Mouse (Mus musculus) embryonic facial prominence, embryonic 12.5 days (tissue): Measurements from ENCODE around the gene Olfr1047. TPM values are rescaled to one million over a fixed set of nuclear protein-coding genes. Genes with fewer than 3 reads are reported as not detected.
"Not testable (repeated sequence)": the region's sequence is repeated elsewhere in the genome, so short reads cannot be mapped to it uniquely, and the experiment has no call there.

Experiments
- ATAC-seq: fragments of 200-750 bp; cut with Nextera tagmentation; 2 replicates; pipeline ENCODE4 v1.8.0; 2017; ENCODE audit not compliant: insufficient number of reproducible peaks, insufficient read depth, low FRiP score, low TSS enrichment
- H3K27ac ChIP-seq: fragments of 300-500 bp; sonication (generic); 2 replicates; pipeline ENCODE4 v1.5.1; 2016; ENCODE audit warnings: mild to moderate bottlenecking
- H3K27me3 ChIP-seq: fragments of 300-500 bp; sonication (generic); 2 replicates; pipeline ENCODE4 v1.6.1; 2016; ENCODE audit warnings: mild to moderate bottlenecking, moderate library complexity
- H3K36me3 ChIP-seq: fragments of 300-500 bp; sonication (generic); 2 replicates; pipeline ENCODE4 v1.6.1; 2016; ENCODE audit warnings: mild to moderate bottlenecking
- H3K4me1 ChIP-seq: fragments of 300-500 bp; sonication (generic); 2 replicates; pipeline ENCODE4 v1.6.1; 2016
- H3K4me2 ChIP-seq: fragments of 300-500 bp; sonication (generic); replicated peaks from 2 replicates; pipeline ENCODE4 v1.6.1; 2016; ENCODE audit warnings: mild to moderate bottlenecking, moderate library complexity
- H3K4me3 ChIP-seq: fragments of 300-500 bp; sonication (generic); 2 replicates; pipeline ENCODE4 v1.5.1; 2016; ENCODE audit warnings: mild to moderate bottlenecking
- H3K9ac ChIP-seq: fragments of 300-500 bp; sonication (generic); 2 replicates; pipeline ENCODE4 v1.6.1; 2016; ENCODE audit warnings: mild to moderate bottlenecking, moderate library complexity
- H3K9me3 ChIP-seq: fragments of 300-500 bp; sonication (generic); 2 replicates; pipeline ENCODE4 v1.6.1; 2016; ENCODE audit warnings: mild to moderate bottlenecking, moderate library complexity
- whole genome bisulfite sequencing: fragments of 180-500 bp; shearing (Covaris S2); methylation state at CpG from one replicate; pipeline ENCODE4 v1.1.7; 2016; 5-methylcytosine and 5-hydroxymethylcytosine counted together
- polyA plus RNA-seq: library from polyadenylated mRNA; unstranded; fragments of >200 nt; fragmentation: Nextera tagmentation; extraction: Ambion mirVana; gene quantifications from 2 replicates; pipeline ENCODE4 v1.2.1, GENCODE M21; 2016

Olfr1047 gene
- not detected in 2 replicates for polyA plus RNA-seq

GRCm38 (mm10) chr2:86231301-86231700, at the start of gene Olfr1047:
TSS of gene Olfr1047 (minus strand) at chr2:86231401.
- Histone ChIP-seq H3K36me3 (no peaks in the 10 kb centered on the region), H3K4me2 (no peak within 1 kb of the TSS), H3K4me3 (no peak within 1 kb of the TSS), H3K9me3 (no peaks in the 10 kb centered on the region), H3K9ac (no peak within 1 kb of the TSS), H3K27ac (no peak within 1 kb of the TSS), H3K27me3 (no peaks in the 10 kb centered on the region), H3K4me1 (no peaks in the 10 kb centered on the region)
- ATAC-seq, result no peak
- 83% methylated on average over 1 of the region's 1 CpGs for WGBS

DNA sequence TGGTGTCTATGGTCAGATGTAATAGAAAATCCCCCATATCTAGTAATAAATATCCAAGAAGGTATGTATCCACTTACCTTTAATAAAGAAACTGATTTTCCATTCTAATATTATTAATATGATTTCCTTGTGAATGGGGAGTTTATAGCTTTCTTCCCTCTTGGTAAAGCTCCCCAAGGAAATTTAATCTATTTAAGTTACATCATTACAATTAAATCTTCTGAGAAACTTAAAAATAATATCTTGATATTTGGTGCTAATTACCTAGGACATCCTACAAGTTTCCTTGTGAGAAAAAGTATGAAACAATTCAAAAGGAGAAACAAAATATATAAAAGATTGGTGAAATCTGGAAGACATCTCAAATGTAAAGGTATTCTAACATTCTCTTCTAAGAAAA, 47.8 kb upstream of the Olfr1047 start, which contains the start of gene Olfr1051:
Gene Olfr1051, minus strand, starts transcription at position 101 of the 400 bp plus-strand sequence.
- H3K27ac ChIP-seq, ATAC-seq, H3K9me3 ChIP-seq, H3K36me3 ChIP-seq, H3K4me3 ChIP-seq, H3K27me3 ChIP-seq, H3K9ac ChIP-seq, H3K4me1 ChIP-seq, H3K4me2 ChIP-seq: not testable (repeated sequence)

DNA sequence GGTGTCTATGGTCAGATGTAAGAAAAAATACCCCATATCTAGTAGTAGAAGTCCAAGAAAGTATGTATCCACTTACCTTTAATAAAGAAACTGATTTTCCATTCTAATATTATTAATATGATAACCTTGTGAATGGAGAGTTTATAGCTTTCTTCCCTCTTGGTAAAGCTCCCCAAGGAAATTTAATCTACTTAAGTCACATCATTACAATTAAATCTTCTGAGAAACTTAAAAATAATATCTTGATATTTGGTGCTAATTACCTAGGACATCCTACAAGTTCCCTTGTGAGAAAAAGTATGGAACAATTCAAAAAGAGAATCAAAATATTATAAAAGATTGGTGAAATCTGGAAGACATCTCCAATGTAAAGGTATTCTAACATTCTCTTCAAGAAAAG, 27.0 kb upstream of the Olfr1047 start, which contains the start of gene Olfr1049:
Gene Olfr1049, minus strand, starts transcription at position 101 of the 400 bp plus-strand sequence.
- not testable (repeated sequence) for H3K9me3 ChIP-seq, H3K36me3 ChIP-seq, H3K27me3 ChIP-seq, H3K4me3 ChIP-seq, ATAC-seq, H3K4me1 ChIP-seq, H3K4me2 ChIP-seq, H3K9ac ChIP-seq, H3K27ac ChIP-seq

DNA sequence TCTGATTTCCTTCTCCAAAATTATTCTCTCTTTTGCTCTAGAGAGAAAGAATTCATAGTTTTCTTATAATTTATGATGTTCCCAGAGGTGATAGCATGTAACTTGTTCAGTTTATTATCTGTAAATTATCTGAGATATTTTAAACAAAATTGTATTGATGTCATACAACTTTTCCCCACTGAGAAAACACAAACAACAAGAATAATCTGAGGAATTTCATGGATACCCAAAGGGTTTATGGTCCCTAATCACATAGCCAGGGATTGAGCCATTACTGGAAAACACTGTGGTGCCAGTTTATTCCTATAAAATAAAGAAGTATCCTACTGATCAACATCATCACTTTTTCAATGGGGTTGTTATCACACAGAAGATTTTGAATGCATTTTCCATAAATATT, 9.0 kb upstream of the Olfr1047 start, which contains the start of gene Olfr1048:
Gene Olfr1048, minus strand, starts transcription at position 101 of the 400 bp plus-strand sequence.
- Histone ChIP-seq H3K4me2 (no peak within 1 kb of the TSS), H3K4me1 (no peaks in the 10 kb centered on the region), H3K27ac (no peak within 1 kb of the TSS), H3K27me3 (no peaks in the 10 kb centered on the region), H3K9ac (no peak within 1 kb of the TSS), H3K4me3 (no peak within 1 kb of the TSS), H3K36me3 (no peaks in the 10 kb centered on the region), H3K9me3 (no peaks in the 10 kb centered on the region)
- ATAC-seq, result no peak

GRCm38 (mm10) chr2:86219214-86219613, 12.0 kb downstream of the Olfr1047 start, which contains the start of gene Olfr1046:
TSS of gene Olfr1046 (minus strand) at chr2:86219314.
- no peaks in the 10 kb centered on the region for H3K9me3 ChIP-seq
- no peak within 1 kb of the TSS for H3K4me3 ChIP-seq
- H3K4me2 ChIP-seq, result no peak within 1 kb of the TSS
- H3K9ac ChIP-seq, result no peak within 1 kb of the TSS
- H3K4me1 ChIP-seq, result no peaks in the 10 kb centered on the region
- ATAC-seq, result no peak
- H3K27ac ChIP-seq, result no peak within 1 kb of the TSS
- H3K27me3 ChIP-seq, result no peaks in the 10 kb centered on the region
- no peaks in the 10 kb centered on the region for H3K36me3 ChIP-seq
- WGBS, result 75% methylated on average over 2 of the region's 2 CpGs

DNA sequence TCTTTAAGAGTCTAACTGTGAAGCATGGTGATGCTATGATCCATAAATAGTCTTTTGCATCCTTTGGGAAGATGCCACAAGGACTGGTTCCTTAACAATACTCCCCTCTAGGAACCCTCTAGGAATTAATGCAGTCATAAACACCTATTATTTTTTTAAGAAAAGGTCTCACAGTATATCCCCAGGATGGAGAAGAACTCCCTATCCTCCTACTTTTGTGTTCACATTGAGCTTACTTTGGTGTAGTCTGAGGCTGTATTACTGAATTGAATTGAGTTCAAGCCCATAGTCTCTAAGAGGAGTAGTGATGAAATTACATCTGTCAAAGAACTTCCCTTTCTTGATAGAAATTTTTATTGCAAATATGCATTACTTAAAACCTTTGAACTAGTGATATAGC, 28.3 kb downstream of the Olfr1047 start, which contains the start of gene Olfr1045:
Gene Olfr1045, minus strand, starts transcription at position 101 of the 400 bp plus-strand sequence.
- Histone ChIP-seq H3K4me2 (no peak within 1 kb of the TSS), H3K36me3 (no peaks in the 10 kb centered on the region), H3K27ac (no peak within 1 kb of the TSS), H3K4me1 (no peaks in the 10 kb centered on the region), H3K9ac (no peak within 1 kb of the TSS), H3K4me3 (no peak within 1 kb of the TSS), H3K27me3 (no peaks in the 10 kb centered on the region), H3K9me3 (no peaks in the 10 kb centered on the region)
- no peak for ATAC-seq

- Histone ChIP-seq H3K27ac (no peak overlapping the region), H3K27me3 (no peaks in the 10 kb centered on the region), H3K4me3 (no peak overlapping the region), H3K9ac (no peak overlapping the region), H3K4me1 (no peaks in the 10 kb centered on the region), H3K4me2 (no peak overlapping the region), H3K36me3 (no peaks in the 10 kb centered on the region), H3K9me3 (no peaks in the 10 kb centered on the region)
- 50% methylated on average over 1 of the region's 1 CpGs for WGBS
- ATAC-seq, result no peak
These were observed 35.3 kb downstream of the Olfr1047 start for GRCm38 (mm10) chr2:86195863-86196262.

DNA sequence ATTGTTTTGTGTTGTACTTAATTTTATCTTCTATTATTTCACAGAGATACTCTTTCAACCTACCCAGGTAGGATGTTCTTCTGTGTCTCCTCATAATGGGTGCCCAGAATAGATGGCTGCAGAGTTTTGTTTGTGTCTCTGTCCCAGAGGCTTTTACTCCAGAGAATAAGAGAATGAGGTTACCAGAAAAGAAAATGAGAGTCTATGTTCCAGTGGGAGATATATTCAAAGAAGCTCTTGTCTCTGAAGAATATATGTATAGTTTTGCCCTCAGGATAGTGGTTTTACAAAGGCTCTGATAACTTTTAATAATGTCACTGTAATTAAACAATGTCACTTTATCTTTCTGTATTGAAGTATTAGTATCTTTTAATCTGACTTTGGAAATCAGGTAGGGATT, 45.6 kb downstream of the Olfr1047 start, which contains the start of gene Olfr52:
Gene Olfr52, minus strand, starts transcription at position 101 of the 400 bp plus-strand sequence.
- H3K27ac ChIP-seq, result no peak within 1 kb of the TSS
- H3K4me1 ChIP-seq, result no peaks in the 10 kb centered on the region
- no peaks in the 10 kb centered on the region for H3K9me3 ChIP-seq
- H3K36me3 ChIP-seq, result no peaks in the 10 kb centered on the region
- H3K9ac ChIP-seq, result no peak within 1 kb of the TSS
- no peak within 1 kb of the TSS for H3K4me3 ChIP-seq
- no peaks in the 10 kb centered on the region for H3K27me3 ChIP-seq
- no peak within 1 kb of the TSS for H3K4me2 ChIP-seq
- no peak for ATAC-seq

DNA sequence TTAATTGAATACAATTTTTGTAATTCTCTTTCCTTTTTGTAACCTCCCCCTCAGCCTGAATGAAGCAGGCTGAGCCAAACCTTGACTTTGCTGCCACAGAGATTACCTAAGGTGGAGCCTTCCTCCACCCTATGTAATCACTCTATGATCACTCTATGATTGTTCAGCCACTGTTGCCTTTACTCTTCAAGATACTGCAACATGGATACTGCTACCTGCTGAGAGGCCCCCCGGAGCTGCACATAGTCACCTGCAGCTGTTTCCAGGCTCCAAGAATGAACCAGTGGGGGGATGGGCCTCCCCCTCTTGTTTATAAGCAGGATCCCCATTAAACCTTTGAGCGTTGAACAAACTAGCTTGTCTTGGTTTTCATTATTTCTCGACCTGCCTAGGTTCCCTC, 51.3 kb downstream of the Olfr1047 start:
- Histone ChIP-seq H3K27ac (no peak overlapping the region), H3K9ac (no peak overlapping the region), H3K4me2 (no peak overlapping the region), H3K9me3 (no peaks in the 10 kb centered on the region), H3K4me3 (no peak overlapping the region), H3K27me3 (no peaks in the 10 kb centered on the region), H3K4me1 (no peaks in the 10 kb centered on the region), H3K36me3 (no peaks in the 10 kb centered on the region)
- WGBS, result 73% methylated on average over 3 of the region's 3 CpGs
- ATAC-seq, result no peak

GRCm38 (mm10) chr2:86177720-86178119, 53.5 kb downstream of the Olfr1047 start, which contains the start of gene Olfr1044:
TSS of gene Olfr1044 (minus strand) at chr2:86177820.
- Histone ChIP-seq H3K4me2 (no peak within 1 kb of the TSS), H3K9ac (no peak within 1 kb of the TSS), H3K9me3 (no peaks in the 10 kb centered on the region), H3K4me3 (no peak within 1 kb of the TSS), H3K4me1 (no peaks in the 10 kb centered on the region), H3K27ac (no peak within 1 kb of the TSS), H3K36me3 (no peaks in the 10 kb centered on the region), H3K27me3 (no peaks in the 10 kb centered on the region)
- no peak for ATAC-seq

Other genes with a start within 250 kb of the Olfr1047 start
- gene Olfr1031, start 241.1 kb downstream of the Olfr1047 start, polyA plus RNA-seq, result not detected in 2 replicates
- gene Olfr1032, start 225.9 kb downstream of the Olfr1047 start, polyA plus RNA-seq, result not detected in 2 replicates
- 0.78 TPM in 1 of 2 replicates, not detected in the other for gene Olfr1033, start 210.8 kb downstream of the Olfr1047 start, polyA plus RNA-seq
- not detected in 2 replicates for gene Olfr1034, start 185.5 kb downstream of the Olfr1047 start, polyA plus RNA-seq
- gene Olfr1036, start 157.4 kb downstream of the Olfr1047 start, polyA plus RNA-seq, result not detected in 2 replicates
- not detected in 2 replicates for gene Olfr1037, start 144.0 kb downstream of the Olfr1047 start, polyA plus RNA-seq
- gene Olfr1039, start 95.5 kb downstream of the Olfr1047 start, polyA plus RNA-seq, result not detected in 2 replicates
- gene Olfr1040, start 84.7 kb downstream of the Olfr1047 start, polyA plus RNA-seq, result not detected in 2 replicates
- not detected in 2 replicates for gene Olfr1042, start 69.6 kb downstream of the Olfr1047 start, polyA plus RNA-seq
- gene Olfr1043, start 63.9 kb downstream of the Olfr1047 start, polyA plus RNA-seq, result not detected in 2 replicates
- gene Olfr1044, start 53.6 kb downstream of the Olfr1047 start, polyA plus RNA-seq, result not detected in 2 replicates
- not detected in 2 replicates for gene Olfr52, start 45.7 kb downstream of the Olfr1047 start, polyA plus RNA-seq
- not detected in 2 replicates for gene Olfr1045, start 28.4 kb downstream of the Olfr1047 start, polyA plus RNA-seq
- not detected in 2 replicates for gene Olfr1046, start 12.1 kb downstream of the Olfr1047 start, polyA plus RNA-seq
- not detected in 2 replicates for gene Olfr1048, start 8.9 kb upstream of the Olfr1047 start, polyA plus RNA-seq
- not detected in 2 replicates for gene Olfr1049, start 26.9 kb upstream of the Olfr1047 start, polyA plus RNA-seq
- not detected in 2 replicates for gene Olfr1051, start 47.7 kb upstream of the Olfr1047 start, polyA plus RNA-seq
- not detected in 2 replicates for gene Olfr1052, start 61.1 kb upstream of the Olfr1047 start, polyA plus RNA-seq
- not detected in 2 replicates for gene Olfr1053, start 83.9 kb upstream of the Olfr1047 start, polyA plus RNA-seq
- not detected in 2 replicates for gene Olfr1054, start 104.0 kb upstream of the Olfr1047 start, polyA plus RNA-seq
- gene Olfr1055, start 118.9 kb upstream of the Olfr1047 start, polyA plus RNA-seq, result not detected in 2 replicates
- gene Olfr1056, start 131.1 kb upstream of the Olfr1047 start, polyA plus RNA-seq, result not detected in 2 replicates
- gene Olfr1057, start 147.0 kb upstream of the Olfr1047 start, polyA plus RNA-seq, result not detected in 2 replicates
- not detected in 2 replicates for gene Olfr1058, start 157.2 kb upstream of the Olfr1047 start, polyA plus RNA-seq
- not detected in 2 replicates for gene Olfr1061, start 182.6 kb upstream of the Olfr1047 start, polyA plus RNA-seq
- not detected in 2 replicates for gene Olfr1062, start 195.3 kb upstream of the Olfr1047 start, polyA plus RNA-seq
- not detected in 2 replicates for gene Olfr1065, start 219.2 kb upstream of the Olfr1047 start, polyA plus RNA-seq
- not detected in 2 replicates for gene Olfr1066, start 224.9 kb upstream of the Olfr1047 start, polyA plus RNA-seq